Mouse (Mus musculus): Measurements from ENCODE around the gene Arl5c. TPM values are rescaled to one million over a fixed set of nuclear protein-coding genes. Genes with fewer than 3 reads are reported as not detected.

The Arl5c gene
- polyA plus RNA-seq, 1 experiment from 2014 or later = 4.6 TPM

- Histone ChIP-seq H3K4me1 (ENCODE audit: control insufficient read depth, insufficient read depth, low read length) (no peaks in the 10 kb centered on the region), H3K4me3 (ENCODE audit: low read depth, low read length) (no peak overlapping the region), H3K27me3 (ENCODE audit: control insufficient read depth, insufficient read depth, low read length) (no peaks in the 10 kb centered on the region), H3K27ac (replicated peaks; ENCODE audit: low read depth, low read length) (no peak overlapping the region), H3K9ac (replicated peaks; ENCODE audit: low read length) (no peak overlapping the region), H3K4me2 (ENCODE audit: low read depth, low read length) (no peak overlapping the region), H3K9me3 (replicated peaks; ENCODE audit: control insufficient read depth, low read length) (no peaks in the 10 kb centered on the region), H3K36me3 (replicated peaks; ENCODE audit: control insufficient read depth, insufficient read depth, low read depth, low read length) (no peaks in the 10 kb centered on the region)
- no peak for DNase-seq (ENCODE audit: low spot score)
- WGBS = 80% methylated on average over 10 of the region's 10 CpGs
- ATAC-seq (replicated peaks; ENCODE audit: insufficient number of reproducible peaks, low FRiP score, low TSS enrichment, low read depth) = no peak
Measured at GRCm38 (mm10) chr11:97945031-97945430, 51.0 kb downstream of the Arl5c start.

- Histone ChIP-seq H3K4me3 (ENCODE audit: low read depth, low read length) (no peak overlapping the region), H3K36me3 (replicated peaks; ENCODE audit: control insufficient read depth, insufficient read depth, low read depth, low read length) (no peaks in the 10 kb centered on the region), H3K27ac (replicated peaks; ENCODE audit: low read depth, low read length) (no peak overlapping the region), H3K4me1 (ENCODE audit: control insufficient read depth, insufficient read depth, low read length) (no peaks in the 10 kb centered on the region), H3K4me2 (ENCODE audit: low read depth, low read length) (no peak overlapping the region), H3K9me3 (replicated peaks; ENCODE audit: control insufficient read depth, low read length) (no peaks in the 10 kb centered on the region), H3K9ac (replicated peaks; ENCODE audit: low read length) (no peak overlapping the region), H3K27me3 (ENCODE audit: control insufficient read depth, insufficient read depth, low read length) (no peaks in the 10 kb centered on the region)
- ATAC-seq (replicated peaks; ENCODE audit: insufficient number of reproducible peaks, low FRiP score, low TSS enrichment, low read depth) = no peak
- WGBS = 81% methylated on average over 5 of the region's 5 CpGs
- DNase-seq (ENCODE audit: low spot score) = no peak
Measured at GRCm38 (mm10) chr11:97943256-97943655, 52.7 kb downstream of the Arl5c start.

- no peaks in the 10 kb centered on the region for H3K4me1 ChIP-seq (ENCODE audit: control insufficient read depth, insufficient read depth, low read length)
- no peaks in the 10 kb centered on the region for H3K27me3 ChIP-seq (ENCODE audit: control insufficient read depth, insufficient read depth, low read length)
- no peaks in the 10 kb centered on the region for H3K36me3 ChIP-seq (replicated peaks; ENCODE audit: control insufficient read depth, insufficient read depth, low read depth, low read length)
- ATAC-seq (replicated peaks; ENCODE audit: insufficient number of reproducible peaks, low FRiP score, low TSS enrichment, low read depth) (no peak), DNase-seq (ENCODE audit: low spot score) (no peak)
- H3K9me3 ChIP-seq (replicated peaks; ENCODE audit: control insufficient read depth, low read length) = no peaks in the 10 kb centered on the region
- H3K27ac ChIP-seq (replicated peaks; ENCODE audit: low read depth, low read length) = no peak overlapping the region
- no peak overlapping the region for H3K9ac ChIP-seq (replicated peaks; ENCODE audit: low read length)
- WGBS = 76% methylated on average over 15 of the region's 15 CpGs
- no peak overlapping the region for H3K4me2 ChIP-seq (ENCODE audit: low read depth, low read length)
- no peak overlapping the region for H3K4me3 ChIP-seq (ENCODE audit: low read depth, low read length)
Measured at GRCm38 (mm10) chr11:97942420-97943111, 53.4 kb downstream of the Arl5c start.

Small RNAs within 50 kb of the gene (microRNA-seq; reads per million reads assigned to microRNA genes)
- gene Gm22461 (ENCODE audit: borderline number of aligned reads) = not detected
- not detected for gene Gm27597 (ENCODE audit: borderline number of aligned reads)

Other genes with a start within 250 kb of the Arl5c start
- 12.9 and 13.1 TPM in 2 replicates for gene Cwc25, start 229.6 kb downstream of the Arl5c start, polyA plus RNA-seq (2014; fragmentation: Nextera tagmentation; extraction: Ambion mirVana)
- gene 1700001P01Rik, start 220.3 kb downstream of the Arl5c start, polyA plus RNA-seq (2014; fragmentation: Nextera tagmentation; extraction: Ambion mirVana) = not detected in 2 replicates
- 524 and 537 TPM in 2 replicates for gene Rpl23, start 213.7 kb downstream of the Arl5c start, polyA plus RNA-seq (2014; fragmentation: Nextera tagmentation; extraction: Ambion mirVana)
- gene Lasp1, start 197.2 kb downstream of the Arl5c start, polyA plus RNA-seq (2014; fragmentation: Nextera tagmentation; extraction: Ambion mirVana) = 62.6 and 67.8 TPM in 2 replicates
- 15.4 and 20.0 TPM in 2 replicates for gene B230217C12Rik, start 155.4 kb downstream of the Arl5c start, polyA plus RNA-seq (2014; fragmentation: Nextera tagmentation; extraction: Ambion mirVana)
- 0.60 and 0.61 TPM in 2 replicates for gene Fbxo47, start 112.0 kb downstream of the Arl5c start, polyA plus RNA-seq (2014; fragmentation: Nextera tagmentation; extraction: Ambion mirVana)
- gene Plxdc1, start 9.7 kb downstream of the Arl5c start, polyA plus RNA-seq (2014; fragmentation: Nextera tagmentation; extraction: Ambion mirVana) = 0.11 and 0.17 TPM in 2 replicates
- 6.5 and 6.6 TPM in 2 replicates for gene Cacnb1, start 26.9 kb upstream of the Arl5c start, polyA plus RNA-seq (2014; fragmentation: Nextera tagmentation; extraction: Ambion mirVana)
- gene Rpl19, start 30.5 kb upstream of the Arl5c start, polyA plus RNA-seq (2014; fragmentation: Nextera tagmentation; extraction: Ambion mirVana) = 1,089 and 1,111 TPM in 2 replicates
- 0.18 and 0.69 TPM in 2 replicates for gene Stac2, start 57.3 kb upstream of the Arl5c start, polyA plus RNA-seq (2014; fragmentation: Nextera tagmentation; extraction: Ambion mirVana)
- 23.9 and 24.1 TPM in 2 replicates for gene Fbxl20, start 154.2 kb upstream of the Arl5c start, polyA plus RNA-seq (2014; fragmentation: Nextera tagmentation; extraction: Ambion mirVana)
- 85.2 and 85.8 TPM in 2 replicates for gene Med1, start 197.1 kb upstream of the Arl5c start, polyA plus RNA-seq (2014; fragmentation: Nextera tagmentation; extraction: Ambion mirVana)
- gene Cdk12, start 206.9 kb upstream of the Arl5c start, polyA plus RNA-seq (2014; fragmentation: Nextera tagmentation; extraction: Ambion mirVana) = 12.2 and 13.4 TPM in 2 replicates